Mouse (Mus musculus): ENCODE results near the gene Cltc.
"Not testable (repeated sequence)": the region's sequence is repeated elsewhere in the genome, so short reads cannot be mapped to it uniquely, and the experiment has no call there.

GRCm38 (mm10) chr11:86763127-86763526 is 5.8 kb upstream of the Cltc start:
- TF ChIP-seq CTCF (IDR thresholded peaks at IDR 0.05); EP300 (IDR thresholded peaks at IDR 0.05; ENCODE audit: insufficient read depth, low read depth, low read length); POLR2A (IDR thresholded peaks at IDR 0.05; ENCODE audit: insufficient read depth, low read depth, low read length): not testable (repeated sequence)

Measured in heart, adult 2 months (tissue).